Mouse (Mus musculus): ENCODE results near the gene Gm11060. TPM values are rescaled to one million over a fixed set of nuclear protein-coding genes. Genes with fewer than 3 reads are reported as not detected.

Gene Gm11060
- total and polyA plus RNA-seq, 3 experiments, result not detected

Other genes with a start within 250 kb of the Gm11060 start
- gene Prrg4, start 242.1 kb upstream of the Gm11060 start, total RNA-seq (2012; rRNA removed), result 18.3 and 21.0 TPM in 2 replicates
- gene Prrg4, start 242.1 kb upstream of the Gm11060 start, total RNA-seq (2014; rRNA removed), result 24.4 and 24.7 TPM in 2 replicates
- 11.0 and 13.9 TPM in 2 replicates for gene Prrg4, start 242.1 kb upstream of the Gm11060 start, polyA plus RNA-seq (2012; ENCODE audit: insufficient read length, low read depth)
- 1.8 and 5.1 TPM in 2 replicates for gene Ccdc73, start 224.2 kb upstream of the Gm11060 start, total RNA-seq (2012; rRNA removed)
- 2.2 TPM in 1 of 2 replicates, not detected in the other for gene Ccdc73, start 224.2 kb upstream of the Gm11060 start, total RNA-seq (2014; rRNA removed)
- gene Ccdc73, start 224.2 kb upstream of the Gm11060 start, polyA plus RNA-seq (2012; ENCODE audit: insufficient read length, low read depth), result 0.97 and 2.2 TPM in 2 replicates
- gene Eif3m, start 74.9 kb upstream of the Gm11060 start, total RNA-seq (2012; rRNA removed), result 273 and 298 TPM in 2 replicates
- 558 and 637 TPM in 2 replicates for gene Eif3m, start 74.9 kb upstream of the Gm11060 start, total RNA-seq (2014; rRNA removed)
- 233 and 268 TPM in 2 replicates for gene Eif3m, start 74.9 kb upstream of the Gm11060 start, polyA plus RNA-seq (2012; ENCODE audit: insufficient read length, low read depth)
- not detected in 2 replicates for gene Wt1, start 34.5 kb downstream of the Gm11060 start, total RNA-seq (2012; rRNA removed)
- not detected in 2 replicates for gene Wt1, start 34.5 kb downstream of the Gm11060 start, total RNA-seq (2014; rRNA removed)
- gene Wt1, start 34.5 kb downstream of the Gm11060 start, polyA plus RNA-seq (2012; ENCODE audit: insufficient read length, low read depth), result not detected in 2 replicates
- gene Them7, start 132.3 kb downstream of the Gm11060 start, total RNA-seq (2012; rRNA removed), result not detected in 2 replicates
- not detected in 2 replicates for gene Them7, start 132.3 kb downstream of the Gm11060 start, total RNA-seq (2014; rRNA removed)
- gene Them7, start 132.3 kb downstream of the Gm11060 start, polyA plus RNA-seq (2012; ENCODE audit: insufficient read length, low read depth), result not detected in 2 replicates

Measured in CH12.LX (cell line).